Mouse (Mus musculus): ENCODE measurements around the gene Tapt1.
A peak's percentile ranks its signal among the peaks of the same experiment; 100 is the strongest.

The Tapt1 gene

DNA sequence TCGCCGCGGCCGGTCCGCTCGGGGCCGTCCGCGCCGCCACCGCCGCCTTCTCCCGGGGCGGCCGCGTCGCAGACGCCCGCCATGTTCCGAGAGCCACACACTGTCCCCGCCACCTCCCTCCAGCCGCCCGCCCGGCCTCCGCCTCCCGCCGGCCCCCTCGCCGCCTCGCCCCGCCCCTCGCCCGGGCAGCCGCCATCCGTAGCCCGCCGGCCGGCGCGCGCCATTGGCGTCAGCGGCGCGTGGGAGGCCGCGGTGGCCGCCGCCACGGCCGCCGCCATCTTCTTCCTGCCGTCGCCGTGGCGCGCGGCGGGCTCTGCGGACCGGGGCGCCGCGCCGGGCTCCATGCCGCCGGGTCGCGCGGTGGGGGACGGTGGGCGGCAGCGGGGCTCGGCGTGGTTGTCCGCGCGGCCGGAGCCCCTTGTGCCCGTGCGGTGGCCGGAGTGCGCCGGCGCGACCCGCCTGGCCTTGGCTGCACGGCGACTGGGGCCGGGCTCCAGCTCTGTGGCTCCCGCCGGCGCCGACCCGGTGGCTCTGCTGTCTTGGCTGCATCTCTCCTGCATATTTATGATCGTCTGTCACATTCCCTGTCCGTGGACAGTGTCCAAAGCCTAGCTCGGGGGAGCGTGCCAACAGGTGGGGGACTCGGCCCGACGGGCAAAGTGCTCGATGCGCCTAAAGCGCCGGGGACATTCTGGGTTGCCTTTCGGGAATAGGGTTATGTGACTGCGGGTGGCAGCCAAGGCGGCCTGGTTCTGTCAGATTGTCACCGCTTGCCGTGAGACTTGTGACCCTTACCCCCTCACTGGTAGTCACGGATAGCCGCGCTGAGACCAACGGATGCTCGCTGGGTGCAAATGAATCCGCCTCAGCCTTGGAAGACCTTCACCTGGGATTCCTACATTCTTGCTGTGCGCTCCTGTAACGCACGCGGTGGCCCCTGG is at the start of gene Tapt1:
TSS of gene Tapt1 (minus strand) at position 106 of the 941 bp plus-strand sequence.
- peak; percentile 65 to 74 for DNase-seq (ENCODE audit: low spot score in 2 of 2)

- DNase-seq (ENCODE audit: low spot score in 2 of 2) = no peak
Measured at GRCm38 (mm10) chr5:44271564-44271963, 45.1 kb upstream of the Tapt1 start.

- DNase-seq (ENCODE audit: low spot score in 2 of 2) = peak in 1 of 2 experiments; percentile 27
Measured at GRCm38 (mm10) chr5:44268524-44268923, 42.1 kb upstream of the Tapt1 start.

DNA sequence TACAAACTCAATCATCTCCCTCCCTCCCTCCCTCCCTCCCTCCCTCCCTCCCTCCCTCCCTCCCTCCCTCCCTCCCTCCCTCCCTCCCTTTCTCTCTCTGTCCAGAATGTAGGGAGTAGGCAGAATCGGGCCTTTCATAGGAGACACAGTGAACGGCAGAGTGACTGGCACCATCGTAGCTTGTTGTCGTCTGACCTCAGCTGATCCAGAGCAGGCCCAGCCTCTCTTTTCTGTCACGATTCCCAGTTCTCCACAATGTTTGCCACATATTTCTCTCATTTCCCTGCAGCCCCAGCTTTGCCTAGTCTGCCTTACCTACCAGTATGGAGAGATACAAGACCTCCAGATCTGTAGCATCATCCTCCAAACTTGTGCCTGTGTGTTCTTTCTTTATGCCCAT is 35.3 kb upstream of the Tapt1 start:
- no peak for DNase-seq (ENCODE audit: low spot score in 2 of 2)

- DNase-seq (ENCODE audit: low spot score in 2 of 2) = no peak
Measured at GRCm38 (mm10) chr5:44261172-44261571, 34.7 kb upstream of the Tapt1 start.

GRCm38 (mm10) chr5:44259678-44260077 is 33.3 kb upstream of the Tapt1 start:
- DNase-seq (ENCODE audit: low spot score in 2 of 2) = no peak

DNA sequence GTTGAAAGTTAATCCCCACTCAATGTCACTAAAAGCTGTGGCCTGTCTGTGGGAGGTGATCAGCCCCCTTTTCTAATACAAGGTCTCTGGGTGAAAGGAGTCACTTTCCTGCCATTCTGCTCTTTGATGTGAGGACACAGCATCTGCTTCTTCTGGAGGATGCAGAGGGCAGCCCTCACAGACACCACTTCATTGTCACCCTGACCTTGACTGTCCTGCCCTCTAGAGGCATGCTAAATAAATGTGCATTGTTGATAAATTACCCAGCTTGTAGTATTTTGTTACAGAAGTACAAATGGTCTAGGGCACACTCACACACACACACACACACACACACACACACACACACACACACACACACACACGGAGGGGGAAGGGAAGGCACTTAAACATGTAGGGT is 31.7 kb upstream of the Tapt1 start:
- peak in 1 of 2 experiments; percentile 40 for DNase-seq (ENCODE audit: low spot score in 2 of 2)

GRCm38 (mm10) chr5:44257401-44257800 is 31.0 kb upstream of the Tapt1 start:
- no peak for DNase-seq (ENCODE audit: low spot score in 2 of 2)

DNA sequence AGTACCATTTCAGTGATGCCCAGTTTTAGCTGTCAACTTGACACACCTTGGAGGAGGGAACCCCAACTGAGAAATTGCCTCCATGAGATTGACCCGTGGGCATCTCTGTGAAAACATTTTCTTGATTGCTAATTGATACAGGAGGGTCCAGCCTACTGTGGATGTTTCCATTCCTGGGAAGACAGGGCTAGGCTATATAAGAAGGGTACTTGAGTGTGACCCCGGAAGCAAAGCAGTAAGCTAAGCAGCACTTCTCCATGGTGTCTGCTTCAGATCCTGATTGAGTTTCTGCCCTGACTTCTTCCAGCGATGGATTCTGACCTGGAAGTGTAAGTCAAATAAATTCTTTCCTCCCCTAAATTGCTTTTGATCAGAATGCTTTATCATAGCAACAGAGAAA is 30.1 kb upstream of the Tapt1 start:
- DNase-seq (ENCODE audit: low spot score in 2 of 2) = no peak

GRCm38 (mm10) chr5:44255756-44256398 is 29.5 kb upstream of the Tapt1 start:
- no peak for DNase-seq (ENCODE audit: low spot score in 2 of 2)

- DNase-seq (ENCODE audit: low spot score in 2 of 2) = no peak
Measured at GRCm38 (mm10) chr5:44253449-44253848, 27.0 kb upstream of the Tapt1 start.

DNA sequence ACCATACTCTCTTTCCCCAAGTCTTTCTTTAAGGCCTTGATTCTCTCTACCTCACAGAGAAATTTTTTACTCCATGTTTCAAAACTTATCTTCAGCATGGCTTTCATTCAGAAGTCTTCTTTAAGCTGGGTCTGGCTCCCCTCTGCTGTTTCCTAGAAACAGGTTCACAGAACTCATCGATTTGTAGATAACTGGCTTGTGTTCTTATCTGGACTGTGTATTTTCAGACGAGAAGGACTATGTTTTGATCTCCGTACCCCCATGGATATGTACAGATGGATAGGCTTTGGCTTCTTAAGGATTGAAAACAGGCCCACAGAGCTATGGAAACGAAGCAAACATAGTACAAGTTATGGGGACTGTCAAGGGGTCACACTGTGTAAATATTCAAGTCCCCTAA is 26.0 kb upstream of the Tapt1 start:
- no peak for DNase-seq (ENCODE audit: low spot score in 2 of 2)

GRCm38 (mm10) chr5:44250211-44250955 is 24.0 kb upstream of the Tapt1 start:
- DNase-seq (ENCODE audit: low spot score in 2 of 2) = no peak

- no peak for DNase-seq (ENCODE audit: low spot score in 2 of 2)
Measured at GRCm38 (mm10) chr5:44249363-44249762, 22.9 kb upstream of the Tapt1 start.

DNA sequence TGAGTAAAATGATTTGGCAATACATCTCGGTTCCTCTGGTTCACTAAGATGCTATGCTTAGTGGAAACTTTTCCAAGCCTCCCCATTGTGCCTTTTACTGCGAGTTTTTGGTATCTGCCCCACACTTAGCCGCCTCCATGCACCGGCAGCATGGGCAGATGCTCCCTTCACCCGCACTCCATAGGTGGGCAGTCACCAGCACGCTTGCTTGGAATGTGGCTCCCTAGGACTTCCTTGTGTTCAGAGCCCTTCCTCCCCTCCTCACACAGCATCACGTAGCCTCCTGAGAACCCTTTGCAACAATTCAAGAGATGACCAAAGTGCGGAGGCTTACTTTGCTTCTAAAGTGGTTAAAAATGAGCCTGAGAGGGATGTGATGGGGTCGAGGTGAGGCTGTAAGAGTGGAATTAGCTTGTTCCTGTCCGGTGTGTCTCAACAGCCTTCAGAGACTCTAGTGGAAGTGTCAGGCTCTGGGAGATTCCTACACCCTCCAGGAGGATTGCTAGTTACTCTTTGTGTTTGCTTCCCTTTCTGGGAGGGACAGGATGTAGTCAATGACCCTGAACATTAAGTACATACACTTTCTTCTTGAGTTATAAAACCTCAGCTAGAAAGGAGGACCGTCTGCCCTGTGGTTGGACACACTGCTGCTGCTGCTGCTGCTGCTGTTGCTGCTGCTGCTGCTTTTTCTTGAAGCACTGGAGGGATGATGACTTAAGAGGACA is 20.2 kb upstream of the Tapt1 start:
- no peak for DNase-seq (ENCODE audit: low spot score in 2 of 2)

- no peak for DNase-seq (ENCODE audit: low spot score in 2 of 2)
Measured at GRCm38 (mm10) chr5:44244894-44245423, 18.5 kb upstream of the Tapt1 start.

DNA sequence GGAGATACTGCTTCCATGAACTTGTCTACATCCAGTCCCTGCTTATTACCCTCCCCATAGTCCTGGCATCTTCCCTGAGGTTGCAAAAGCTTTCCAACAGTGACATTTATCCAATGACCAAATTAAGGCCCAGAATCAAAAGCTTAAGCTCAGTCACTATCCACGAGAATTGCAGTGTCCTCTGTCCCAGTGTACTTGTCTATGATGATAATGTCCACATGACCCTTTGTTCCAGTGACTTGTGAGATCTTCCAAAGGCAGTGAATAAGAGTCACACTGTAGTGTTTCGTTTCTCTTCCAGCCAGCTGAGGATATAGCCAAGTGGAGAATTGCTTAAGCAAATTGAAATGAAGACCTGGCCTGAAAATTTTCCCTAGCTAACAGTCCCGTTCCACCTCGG is 16.4 kb upstream of the Tapt1 start:
- no peak for DNase-seq (ENCODE audit: low spot score in 2 of 2)

- DNase-seq (ENCODE audit: low spot score in 2 of 2) = no peak
Measured at GRCm38 (mm10) chr5:44241726-44242125, 15.3 kb upstream of the Tapt1 start.

GRCm38 (mm10) chr5:44239187-44240136 is 13.0 kb upstream of the Tapt1 start:
- peak in 1 of 2 experiments; percentile 22 for DNase-seq (ENCODE audit: low spot score in 2 of 2)

DNA sequence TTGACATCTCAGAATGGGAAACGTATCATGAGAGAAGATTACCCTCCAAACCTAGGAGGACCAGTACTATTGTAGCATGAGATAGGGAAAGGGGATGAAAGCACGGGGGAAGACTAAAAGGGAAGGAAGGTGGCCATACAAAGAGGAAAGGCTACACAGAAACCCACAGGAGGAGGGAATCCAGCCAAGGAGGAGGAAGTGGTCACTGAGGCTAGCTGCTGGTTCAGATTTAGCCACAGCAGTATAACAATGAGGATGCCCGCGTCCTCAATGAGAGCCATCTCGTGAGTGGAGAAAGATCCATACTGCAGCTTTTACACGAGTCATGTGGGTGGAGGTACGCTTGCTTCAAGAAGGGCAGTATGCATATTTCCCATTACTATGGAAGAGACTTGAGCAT is 11.8 kb upstream of the Tapt1 start:
- no peak for DNase-seq (ENCODE audit: low spot score in 2 of 2)
